Mouse (Mus musculus) kidney, adult 2 months (tissue): ENCODE measurements around the gene Rars.

ENCODE experiments used
- CTCF ChIP-seq: fragments of 200-500 bp; conservative IDR thresholded peaks from 2 replicates; pipeline ENCODE4 v1.5.1; 2011; ENCODE audit warnings: low read depth, mild to moderate bottlenecking, control low read depth, low read length, moderate library complexity, mixed read lengths; ENCODE audit not compliant: insufficient read depth, insufficient read length
- POLR2A ChIP-seq: fragments of 200-500 bp; IDR thresholded peaks from one replicate; pipeline ENCODE4 v1.6.1; 2011; ENCODE audit warnings: low read depth, low read length, control low read depth

GRCm38 (mm10) chr11:35877651-35878558, 43.6 kb upstream of the Rars start:
- no peak for TF ChIP-seq CTCF
- TF ChIP-seq POLR2A, result no peak
